Mouse (Mus musculus) small intestine, adult 2 months (tissue): Measurements from ENCODE around the gene Rnase9. TPM values are rescaled to one million over a fixed set of nuclear protein-coding genes. Genes with fewer than 3 reads are reported as not detected.

ENCODE experiments used
- H3K27ac ChIP-seq: fragments of 200-500 bp; 2 replicates; pipeline ENCODE4 v1.5.1; 2012; ENCODE audit warnings: low read depth, low read length, control low read depth, inconsistent platforms; ENCODE audit not compliant: insufficient read depth
- H3K27me3 ChIP-seq: fragments of 200-500 bp; 2 replicates; pipeline ENCODE4 v1.6.1; 2012; ENCODE audit warnings: mild to moderate bottlenecking, moderate library complexity, low read length, inconsistent platforms; ENCODE audit not compliant: control insufficient read depth, insufficient read depth
- H3K36me3 ChIP-seq: fragments of 200-500 bp; 2 replicates; pipeline ENCODE4 v1.6.1; 2012; ENCODE audit warnings: mild to moderate bottlenecking, low read length, control low read depth, inconsistent platforms; ENCODE audit not compliant: control insufficient read depth, insufficient read depth
- H3K4me1 ChIP-seq: fragments of 200-500 bp; 2 replicates; pipeline ENCODE4 v1.6.1; 2012; ENCODE audit warnings: low read length, inconsistent platforms, mixed read lengths; ENCODE audit not compliant: control insufficient read depth, insufficient read depth, insufficient read length
- H3K4me3 ChIP-seq: fragments of 200-500 bp; 2 replicates; pipeline ENCODE4 v1.5.1; 2012; ENCODE audit warnings: low read depth, mild to moderate bottlenecking, control low read depth, inconsistent platforms, low read length, moderate library complexity
- CTCF ChIP-seq: fragments of 200-500 bp; IDR thresholded peaks from 2 replicates; pipeline ENCODE4 v1.5.1; 2012; ENCODE audit warnings: low read depth, mild to moderate bottlenecking, control low read depth, inconsistent platforms, low read length, moderate library complexity, mixed read lengths; ENCODE audit not compliant: insufficient replicate concordance, insufficient read length; ENCODE audit errors: extremely low read depth
- POLR2A ChIP-seq: fragments of 200-500 bp; IDR thresholded peaks from 2 replicates; pipeline ENCODE4 v1.6.1; 2012; ENCODE audit warnings: low read depth, mild to moderate bottlenecking, control low read depth, inconsistent platforms, low read length, moderate library complexity
- WGBS: fragments of 180-500 bp; shearing (Covaris S2); methylation state at CpG from one replicate; pipeline ENCODE4 v1.1.7; 2018; 5-methylcytosine and 5-hydroxymethylcytosine counted together
- polyA plus RNA-seq: library from polyadenylated mRNA; depleted of rRNA; stranded (reverse); fragments of >200 nt; gene quantifications from 2 replicates; pipeline ENCODE4 v1.2.3, GENCODE M21; 2012

The Rnase9 gene
- polyA plus RNA-seq, 1 experiment, result not detected

- Histone ChIP-seq H3K27ac (no peak overlapping the region), H3K4me1 (peaks cover 3% of the 10 kb centered on the region; the same call in 1 of the 2 replicates), H3K27me3 (no peaks in the 10 kb centered on the region), H3K36me3 (no peaks in the 10 kb centered on the region), H3K4me3 (no peak overlapping the region)
- 74% methylated on average over 2 of the region's 2 CpGs for WGBS
- TF ChIP-seq POLR2A (no peak), CTCF (no peak)
Observed at GRCm38 (mm10) chr14:51085086-51085485, 43.4 kb upstream of the Rnase9 start.

- H3K4me1 ChIP-seq, result peaks cover 3% of the 10 kb centered on the region; the same call in 1 of the 2 replicates
- no peaks in the 10 kb centered on the region for H3K27me3 ChIP-seq
- H3K27ac ChIP-seq, result no peak overlapping the region
- no peaks in the 10 kb centered on the region for H3K36me3 ChIP-seq
- H3K4me3 ChIP-seq, result no peak overlapping the region; the same call in 1 of the 2 replicates
- TF ChIP-seq CTCF, result no peak
- TF ChIP-seq POLR2A, result no peak
- 22% methylated on average over 7 of the region's 7 CpGs for WGBS
Observed at GRCm38 (mm10) chr14:51083805-51084204, 42.1 kb upstream of the Rnase9 start.

GRCm38 (mm10) chr14:51082599-51083581, 41.2 kb upstream of the Rnase9 start:
- 6% methylated on average over 40 of the region's 40 CpGs for WGBS
- peak overlapping the region; percentile 64 for H3K4me3 ChIP-seq
- H3K27ac ChIP-seq, result peak overlapping the region; percentile 5

GRCm38 (mm10) chr14:51081035-51081434, 39.4 kb upstream of the Rnase9 start:
- 21% methylated on average over 2 of the region's 2 CpGs for WGBS
- H3K4me1 ChIP-seq, result peaks cover 3% of the 10 kb centered on the region; the same call in 1 of the 2 replicates
- 0 out of 2 replicates have a peak overlapping the region, but pooled peaks have one; percentile 32 for H3K27ac ChIP-seq
- no peaks in the 10 kb centered on the region for H3K27me3 ChIP-seq
- no peak overlapping the region for H3K4me3 ChIP-seq
- TF ChIP-seq POLR2A (no peak), CTCF (no peak)
- H3K36me3 ChIP-seq, result no peaks in the 10 kb centered on the region

More at GRCm38 (mm10) chr14:51082599-51083581, 41.2 kb upstream of the Rnase9 start:
- Histone ChIP-seq H3K36me3 (no peaks in the 10 kb centered on the region), H3K4me1 (peaks cover 3% of the 10 kb centered on the region; the same call in 1 of the 2 replicates), H3K27me3 (no peaks in the 10 kb centered on the region)
- TF ChIP-seq POLR2A, result no peak; the same call in 1 of the 2 replicates
- TF ChIP-seq CTCF, result no peak

- Histone ChIP-seq H3K4me1 (peaks cover 3% of the 10 kb centered on the region; the same call in 1 of the 2 replicates), H3K36me3 (no peaks in the 10 kb centered on the region), H3K4me3 (no peak overlapping the region), H3K27me3 (no peaks in the 10 kb centered on the region), H3K27ac (no peak overlapping the region)
- TF ChIP-seq CTCF, result no peak
- no peak for TF ChIP-seq POLR2A
- WGBS, result 98% methylated on average over 1 of the region's 1 CpGs
Observed at GRCm38 (mm10) chr14:51079180-51079579, 37.5 kb upstream of the Rnase9 start.

- WGBS, result 93% methylated on average over 3 of the region's 3 CpGs
- TF ChIP-seq CTCF (no peak), POLR2A (no peak)
- Histone ChIP-seq H3K27me3 (no peaks in the 10 kb centered on the region), H3K4me3 (no peak within 1 kb of the TSS), H3K27ac (no peak within 1 kb of the TSS), H3K36me3 (no peaks in the 10 kb centered on the region), H3K4me1 (no peaks in the 10 kb centered on the region)
Observed at GRCm38 (mm10) chr14:51074335-51074734, 32.7 kb upstream of the Rnase9 start, which contains the start of gene Olfr750. TSS of gene Olfr750 (minus strand) at chr14:51074435.

- Histone ChIP-seq H3K36me3 (no peaks in the 10 kb centered on the region), H3K4me3 (no peak overlapping the region), H3K27me3 (no peaks in the 10 kb centered on the region), H3K27ac (no peak overlapping the region), H3K4me1 (peaks cover 2% of the 10 kb centered on the region; the same call in 1 of the 2 replicates)
- 87% methylated on average over 2 of the region's 2 CpGs for WGBS
- no peak for TF ChIP-seq POLR2A
- peak; percentile 36; the same call in 1 of the 2 replicates for TF ChIP-seq CTCF
Observed at GRCm38 (mm10) chr14:51069617-51070016, 27.9 kb upstream of the Rnase9 start.
